Mouse (Mus musculus): ENCODE results near the gene Cda. TPM values are rescaled to one million over a fixed set of nuclear protein-coding genes. Genes with fewer than 3 reads are reported as not detected.

Cda gene
- polyA plus RNA-seq, 3 experiments from 2014 or later, result not detected

DNA sequence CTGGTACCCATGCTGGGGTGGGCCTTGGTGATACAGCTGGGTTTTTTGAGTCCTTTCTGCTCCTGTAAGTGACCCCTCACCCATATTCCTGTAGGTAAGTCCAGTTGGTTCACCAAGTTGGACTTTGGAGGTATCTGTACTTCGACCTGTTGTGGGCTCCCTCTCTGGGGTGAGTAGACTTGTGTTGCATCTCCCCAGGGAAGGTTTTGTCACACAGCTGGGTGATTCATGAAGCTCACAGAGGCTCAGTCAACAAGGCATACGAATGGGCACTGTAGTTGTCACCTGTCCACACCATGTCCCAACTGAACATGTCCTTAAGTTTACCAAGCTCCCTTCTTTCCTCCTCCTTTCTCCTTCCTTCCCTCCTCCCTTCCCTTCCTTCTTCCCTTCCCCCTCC is 1.2 kb downstream of the Cda start:
- ATAC-seq, result no peak

DNA sequence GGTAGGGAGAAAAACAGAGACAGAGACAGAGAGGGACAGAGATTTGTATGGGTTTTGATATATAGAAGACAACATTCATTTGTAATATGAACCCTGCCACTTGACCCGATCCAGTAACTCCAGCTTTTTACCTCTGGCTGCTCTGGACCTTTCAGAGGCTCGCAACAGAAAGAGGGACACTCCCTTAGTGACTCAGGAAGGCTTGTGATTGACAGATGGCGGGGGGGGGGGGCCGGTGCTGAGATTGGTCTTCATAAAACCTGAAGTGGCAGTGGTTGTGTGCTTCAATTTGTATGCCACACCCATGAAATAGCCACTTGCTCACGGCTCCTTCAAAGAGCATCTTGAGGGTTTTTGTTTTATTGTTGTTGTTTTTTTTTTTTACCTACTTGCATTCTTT is 4.3 kb downstream of the Cda start:
- ATAC-seq, result no peak

DNA sequence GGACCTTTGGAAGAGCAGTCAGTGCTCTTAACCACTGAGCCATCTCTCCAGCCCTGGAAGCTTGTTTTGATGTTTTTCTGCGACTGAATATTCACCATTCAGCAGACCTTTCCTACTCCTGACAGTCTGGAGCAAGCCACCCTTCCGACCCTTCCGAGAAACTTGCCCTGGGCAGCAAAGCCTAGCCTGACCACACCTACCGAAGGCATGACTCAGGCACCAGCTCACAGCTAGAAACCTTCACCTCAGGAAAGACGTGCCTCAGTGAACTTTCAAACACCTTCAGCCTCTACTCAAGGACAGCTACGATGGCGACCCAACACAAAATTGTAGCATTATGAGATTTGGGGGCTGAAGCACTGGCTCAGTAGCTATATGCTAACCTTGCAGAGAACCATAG is 4.9 kb downstream of the Cda start:
- no peak for ATAC-seq

DNA sequence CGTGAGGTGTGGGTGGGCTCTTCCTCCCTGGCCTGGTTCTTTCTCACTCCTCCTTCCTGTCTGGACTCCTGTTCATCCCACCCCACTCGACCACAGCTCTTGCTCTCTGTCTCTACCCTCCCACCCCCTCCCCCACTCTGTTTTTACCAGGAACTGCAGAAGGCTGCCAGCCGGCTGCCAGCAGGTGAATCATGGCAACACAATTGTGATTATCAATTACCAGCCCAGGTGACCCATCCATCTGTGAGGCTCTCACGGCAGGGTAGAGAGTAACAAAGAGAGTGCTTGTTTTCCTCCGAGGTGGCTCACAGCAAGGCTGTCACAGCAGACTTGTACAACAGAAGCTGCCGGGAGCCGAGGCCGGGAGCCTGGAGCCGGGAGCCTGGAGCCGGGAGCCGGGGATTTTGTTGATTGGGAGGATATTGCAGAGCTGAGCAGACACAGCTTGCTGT is 6.4 kb downstream of the Cda start:
- ATAC-seq, result no peak

DNA sequence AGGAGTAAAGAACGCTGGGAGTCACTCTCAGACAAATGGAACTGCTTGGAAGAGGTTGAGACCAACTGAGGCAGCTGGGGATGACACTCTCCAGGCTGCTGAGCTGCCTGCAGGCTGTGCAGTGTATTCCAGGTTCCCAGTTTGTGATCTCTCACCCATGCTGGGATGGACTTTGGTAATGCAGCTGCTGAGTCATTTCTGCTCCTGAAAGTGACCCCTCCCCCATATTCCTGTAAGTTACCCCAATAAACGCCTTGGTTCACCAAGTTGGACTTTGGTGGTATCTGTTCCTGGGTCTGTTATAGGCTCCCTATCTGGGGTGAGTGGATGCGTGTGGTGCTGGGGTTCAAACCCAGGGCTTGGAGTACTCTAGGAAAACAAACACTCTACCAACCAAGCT is 9.6 kb downstream of the Cda start:
- no peak for ATAC-seq

DNA sequence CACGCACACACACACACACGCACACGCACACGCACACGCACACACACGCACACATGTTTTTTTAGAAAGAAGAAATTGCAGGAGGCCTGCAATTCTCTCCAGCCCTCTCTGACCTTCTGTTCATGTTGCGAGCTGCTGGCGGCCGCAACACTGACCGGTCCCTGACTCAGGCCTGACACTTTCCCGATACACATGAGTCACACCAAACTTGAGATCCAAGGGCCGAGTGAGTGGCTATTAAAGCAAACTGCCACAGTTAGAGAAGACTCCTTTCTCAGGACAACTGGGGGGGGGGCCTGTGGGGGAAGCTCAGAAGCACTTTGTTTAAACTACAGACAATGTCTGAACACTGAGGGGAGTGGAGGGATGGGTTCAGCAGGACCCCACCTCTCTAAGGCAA is 11.2 kb downstream of the Cda start:
- no peak for ATAC-seq

DNA sequence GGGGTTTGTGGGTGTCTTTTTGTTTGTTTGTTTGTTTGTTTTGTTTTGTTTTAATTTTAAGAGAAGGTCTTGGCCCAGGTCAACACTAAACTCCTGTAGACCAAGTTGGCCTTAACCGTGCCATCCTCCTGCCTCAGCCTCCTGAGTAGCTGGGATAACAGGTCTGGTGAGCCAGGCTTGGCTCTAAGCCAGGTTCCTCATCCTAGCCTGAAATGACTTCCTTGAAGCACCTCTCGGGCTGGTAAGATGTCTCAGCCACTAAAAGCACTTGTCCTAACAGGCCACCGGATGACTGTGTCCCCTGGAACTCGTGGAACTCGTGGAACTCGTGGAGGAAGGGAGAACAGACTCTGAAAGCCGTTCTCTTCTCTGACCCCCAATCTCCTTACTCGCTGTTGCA is 11.7 kb downstream of the Cda start:
- ATAC-seq, result no peak

DNA sequence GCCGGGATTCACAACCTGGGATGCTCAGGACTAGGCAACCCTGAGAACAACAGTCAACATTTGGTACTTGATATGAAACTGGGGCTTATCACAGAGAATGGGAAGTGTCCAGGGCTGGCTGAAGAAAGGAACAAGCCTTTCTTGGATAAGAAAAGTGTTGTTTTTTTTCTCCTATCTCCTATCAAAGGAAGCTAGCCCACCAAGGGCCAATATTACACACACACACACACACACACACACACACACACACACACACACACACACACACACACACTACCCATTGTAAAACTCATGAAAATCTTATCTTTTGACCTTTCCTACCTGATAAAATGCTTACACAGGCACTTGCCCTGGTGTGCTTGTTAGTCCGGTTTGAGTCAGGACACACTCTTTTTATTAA is 12.3 kb downstream of the Cda start:
- ATAC-seq, result no peak

DNA sequence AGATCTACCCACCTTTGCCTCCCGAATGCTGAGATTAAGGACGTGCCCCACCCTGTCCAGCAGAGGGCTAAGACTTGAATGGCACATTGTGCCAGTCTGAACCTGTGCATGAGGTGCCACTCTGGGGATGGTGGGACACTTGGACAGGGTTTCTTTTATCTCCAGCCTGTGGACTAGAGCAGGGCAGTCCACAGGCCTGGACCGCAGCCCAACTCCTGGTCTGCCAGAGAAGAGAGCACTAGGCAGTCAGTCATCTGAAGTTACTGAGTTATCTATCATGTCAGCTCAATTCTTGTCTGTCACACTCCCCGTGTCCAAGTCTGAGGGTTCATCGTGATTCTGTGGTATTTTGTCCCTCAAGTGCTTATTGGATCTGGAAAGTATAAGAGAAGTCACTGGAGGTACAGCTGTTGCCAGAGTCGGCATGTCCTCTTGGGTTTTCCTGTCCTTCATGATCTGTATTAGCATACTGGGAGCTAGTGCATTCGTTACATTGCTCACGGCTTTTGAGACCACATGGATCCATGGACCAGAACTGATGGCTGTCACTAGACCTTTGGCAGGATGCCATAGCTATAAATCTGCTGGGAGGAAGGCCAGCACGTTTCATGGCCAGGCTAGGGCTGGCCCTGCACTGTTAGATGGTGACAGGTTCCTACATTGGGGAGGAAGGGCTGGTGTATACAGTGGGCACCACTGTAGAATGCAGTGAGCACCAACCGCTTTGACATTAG is 14.2 kb downstream of the Cda start:
- no peak for ATAC-seq

DNA sequence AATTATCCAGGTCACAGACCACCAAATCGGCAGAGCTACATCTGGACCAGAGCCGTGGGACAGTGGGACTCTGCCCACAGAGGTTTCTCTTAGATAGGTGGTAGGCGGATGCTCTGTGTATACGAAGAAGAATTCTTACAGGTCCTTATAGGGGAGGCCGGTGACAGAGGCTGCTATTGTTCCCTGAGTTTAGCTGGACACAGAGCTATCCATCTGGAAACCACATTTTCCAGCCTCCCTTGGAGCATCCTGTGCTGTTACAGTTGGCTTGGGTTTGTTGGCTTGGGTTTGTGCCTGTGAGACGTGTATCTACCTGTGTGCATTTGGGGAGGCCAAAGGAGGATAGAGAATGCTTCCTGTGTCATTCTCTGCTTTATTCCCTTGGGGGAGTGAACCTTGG is 15.1 kb downstream of the Cda start:
- ATAC-seq, result no peak

DNA sequence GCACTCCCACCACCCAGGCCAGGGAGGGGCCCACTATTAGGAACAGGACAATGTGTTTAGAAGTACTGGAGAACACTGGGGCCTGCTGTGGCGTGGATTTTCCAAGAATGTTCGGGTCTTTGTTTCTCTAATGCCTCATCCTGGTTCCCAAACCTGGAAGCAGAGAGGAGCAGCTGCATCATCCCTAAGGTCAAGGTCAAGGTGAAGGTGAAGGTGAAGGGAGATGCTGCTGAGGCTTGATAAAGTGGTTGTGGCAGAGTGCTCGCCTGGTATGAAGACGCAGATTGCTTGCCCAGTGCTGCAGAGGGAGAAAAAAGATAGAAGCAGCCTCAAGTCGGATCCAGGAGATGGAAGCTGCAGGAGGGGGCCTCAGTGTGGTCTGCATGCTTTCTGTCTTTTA is 16.0 kb downstream of the Cda start:
- no peak for ATAC-seq

DNA sequence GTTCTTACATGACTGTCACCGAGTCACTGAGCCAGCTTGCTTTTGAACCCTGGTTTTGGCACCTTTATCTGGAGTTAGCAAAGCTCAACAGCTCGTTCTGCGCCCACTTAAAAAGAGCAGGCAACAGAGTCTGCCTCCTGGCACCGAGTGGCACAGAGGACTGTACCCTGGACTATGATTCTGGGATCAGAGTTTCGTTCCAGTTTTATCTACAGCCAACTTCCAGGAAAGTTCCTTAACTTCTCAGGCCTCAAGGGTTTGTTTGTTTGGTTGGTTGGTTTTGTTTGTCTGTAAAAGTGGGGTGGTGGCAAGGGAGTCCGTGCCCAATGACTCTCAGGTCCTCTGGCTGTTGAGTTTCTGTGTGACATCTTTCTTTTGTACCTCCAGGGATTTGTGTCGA is 19.1 kb downstream of the Cda start:
- no peak for ATAC-seq

DNA sequence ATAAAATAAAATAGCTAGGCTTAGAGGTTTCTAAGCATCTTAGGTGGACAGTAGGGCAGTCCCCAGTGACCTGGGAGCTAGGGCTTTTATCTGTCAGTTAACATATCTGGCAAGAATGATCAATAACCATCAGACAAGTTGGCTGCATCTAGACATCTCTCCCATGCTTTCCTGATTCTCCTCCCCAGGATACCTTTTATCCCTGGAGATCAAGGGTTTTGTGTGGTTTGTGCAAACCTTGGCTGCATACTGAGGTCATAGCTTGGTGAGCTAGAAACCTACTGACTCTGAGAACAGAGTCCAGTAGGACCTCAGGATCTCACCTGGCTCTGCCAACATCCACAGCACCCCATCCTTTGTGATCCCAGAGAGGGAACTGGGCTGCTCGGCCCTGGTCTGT is 20.5 kb downstream of the Cda start:
- ATAC-seq, result no peak

DNA sequence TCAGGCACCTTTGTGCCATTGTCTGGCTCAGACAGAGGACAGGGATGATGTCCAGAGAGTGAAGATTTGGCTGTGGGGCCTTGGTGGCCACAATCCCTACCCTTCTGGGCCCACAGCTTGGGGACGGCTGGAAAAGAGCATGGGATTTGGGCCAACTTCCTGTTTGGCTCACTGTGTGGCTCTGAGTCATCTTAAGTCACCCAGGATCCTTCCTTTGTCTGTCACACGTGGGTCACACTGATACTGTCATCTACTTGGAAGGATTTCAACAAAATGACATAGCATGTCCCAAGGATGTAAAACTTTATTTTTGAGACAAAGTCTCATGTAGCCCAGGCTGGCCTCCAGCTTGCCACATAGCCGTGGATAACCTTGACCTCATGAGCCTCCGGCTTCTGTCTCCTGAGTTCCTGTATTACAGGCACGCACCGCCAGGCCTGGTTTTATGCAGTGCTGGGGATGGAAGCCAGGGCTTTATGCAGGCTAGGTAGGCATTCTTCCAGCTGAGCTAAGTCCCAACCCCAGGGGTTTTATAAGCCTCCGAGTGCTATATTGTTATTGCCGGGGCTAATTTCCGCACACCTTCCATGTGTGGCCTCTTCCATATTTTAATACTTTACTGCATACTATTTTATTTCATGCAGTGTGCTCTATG is 22.8 kb downstream of the Cda start:
- ATAC-seq, result no peak

DNA sequence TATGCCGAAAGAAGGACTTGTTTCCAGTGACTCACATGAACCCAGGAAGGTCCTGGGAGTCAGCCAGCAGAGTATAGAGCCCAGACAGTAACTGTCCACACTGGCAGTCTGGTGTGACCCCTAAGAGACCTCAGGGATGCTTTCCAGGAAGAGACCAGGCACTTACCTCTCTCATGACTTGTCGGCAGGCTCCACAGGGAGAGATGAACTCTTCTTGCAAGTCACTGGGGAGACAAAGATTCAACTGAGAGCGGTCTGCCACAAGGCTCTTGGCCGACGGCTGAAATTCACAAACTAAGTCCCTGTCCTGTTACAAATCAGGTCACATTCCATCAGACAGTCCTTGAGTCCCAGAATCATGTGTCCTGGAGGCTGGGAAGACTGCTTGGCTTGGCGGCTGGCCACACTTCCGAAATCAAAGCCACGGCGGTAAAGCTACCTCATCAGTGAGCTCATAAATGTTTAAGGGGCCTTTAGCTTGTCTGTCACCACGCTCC is 24.4 kb downstream of the Cda start:
- ATAC-seq, result no peak

DNA sequence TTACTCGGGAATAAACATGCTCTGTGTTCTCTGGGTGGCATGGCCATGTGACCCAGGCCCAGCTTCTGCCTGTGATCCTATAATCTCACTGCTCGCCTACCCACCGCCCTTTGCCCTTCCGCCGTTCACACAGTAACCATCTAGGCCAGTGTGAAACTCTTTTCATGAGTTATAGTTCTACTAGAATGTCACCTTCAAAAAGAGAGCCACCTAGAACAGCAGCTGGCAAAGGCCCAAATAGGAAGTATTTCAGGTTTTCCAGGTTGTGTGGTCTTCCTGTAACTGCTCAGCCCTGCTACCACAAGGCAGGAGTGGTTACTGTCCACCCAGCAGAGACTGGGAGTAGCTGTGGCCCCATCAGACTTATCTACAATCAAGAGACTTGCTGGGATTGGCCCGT is 25.0 kb downstream of the Cda start:
- no peak for ATAC-seq

DNA sequence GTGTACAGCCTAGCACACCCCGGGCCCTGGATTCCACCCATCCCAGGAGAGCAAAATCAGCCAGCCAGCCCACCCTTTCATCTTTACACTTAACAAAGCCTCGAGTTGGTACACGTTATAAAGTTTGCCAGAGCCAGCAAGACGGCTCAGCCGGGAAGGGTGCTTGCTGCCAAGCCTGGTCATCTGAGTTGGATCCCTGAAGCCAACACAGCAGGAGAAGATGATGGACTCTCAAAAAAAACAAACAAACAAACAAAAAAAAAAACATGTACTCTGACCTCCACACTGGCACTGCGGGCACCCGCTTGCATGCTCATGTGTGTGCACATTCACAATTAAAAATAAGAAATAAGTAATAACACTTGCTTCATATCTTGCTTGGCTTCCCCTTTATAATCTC is 25.7 kb downstream of the Cda start:
- no peak for ATAC-seq

DNA sequence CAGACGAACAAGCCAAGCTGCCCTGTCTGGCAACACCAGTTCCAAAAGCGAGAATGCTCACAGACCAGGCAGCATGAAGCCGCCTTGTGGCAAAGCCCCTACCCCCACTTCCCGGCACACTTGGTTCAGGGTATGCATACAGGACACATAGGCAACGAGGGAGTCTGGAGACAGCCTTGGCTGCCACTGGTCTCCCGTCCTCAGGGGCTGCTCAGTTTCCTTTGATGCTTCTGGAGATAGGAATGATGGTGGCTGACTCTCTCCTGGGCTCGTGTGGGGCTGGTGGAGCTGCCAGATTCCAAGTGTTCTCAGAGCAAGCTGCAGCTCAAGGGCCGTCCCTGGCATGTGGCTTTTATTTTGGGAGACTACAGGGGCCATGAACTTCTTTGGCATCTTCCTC is 26.4 kb downstream of the Cda start:
- ATAC-seq, result no peak

DNA sequence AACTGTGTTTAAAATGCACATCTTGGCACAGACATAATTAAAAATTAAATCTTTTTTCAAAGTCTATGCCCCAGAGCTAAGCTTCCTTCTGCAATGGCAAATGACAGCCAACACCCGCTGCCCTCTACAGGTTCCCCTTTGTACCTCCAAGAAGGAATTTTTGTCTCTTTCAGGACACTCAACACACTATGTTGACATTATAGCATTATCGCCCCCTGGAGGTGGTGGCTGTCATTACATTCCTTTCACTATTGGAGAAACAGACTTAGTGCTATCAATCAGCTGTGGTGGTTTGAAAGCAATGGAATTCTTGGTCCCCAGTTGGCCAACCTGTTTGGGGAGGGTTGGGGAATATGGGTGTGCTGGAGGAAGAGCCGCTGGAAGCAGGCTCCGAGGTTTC is 27.8 kb downstream of the Cda start:
- ATAC-seq, result no peak

DNA sequence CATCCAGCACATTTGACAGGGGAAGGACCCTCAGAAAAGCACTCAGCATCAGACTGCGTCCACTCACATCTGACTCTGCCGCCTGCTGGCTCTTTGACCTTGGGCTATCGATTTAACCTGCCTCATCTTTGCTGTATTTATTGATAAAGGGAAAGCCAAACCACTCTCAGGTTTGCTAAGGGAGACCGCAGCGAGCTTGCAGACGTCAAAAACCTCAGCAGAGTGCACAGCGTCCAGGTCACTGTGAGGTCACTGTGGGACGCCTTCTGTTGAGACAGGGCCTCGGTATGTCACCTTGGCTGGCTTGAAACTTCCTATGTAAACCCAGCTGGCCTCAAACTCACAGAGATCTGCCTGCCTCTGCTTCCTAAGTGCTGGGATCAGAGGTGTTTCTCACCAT is 30.5 kb downstream of the Cda start:
- no peak for ATAC-seq

DNA sequence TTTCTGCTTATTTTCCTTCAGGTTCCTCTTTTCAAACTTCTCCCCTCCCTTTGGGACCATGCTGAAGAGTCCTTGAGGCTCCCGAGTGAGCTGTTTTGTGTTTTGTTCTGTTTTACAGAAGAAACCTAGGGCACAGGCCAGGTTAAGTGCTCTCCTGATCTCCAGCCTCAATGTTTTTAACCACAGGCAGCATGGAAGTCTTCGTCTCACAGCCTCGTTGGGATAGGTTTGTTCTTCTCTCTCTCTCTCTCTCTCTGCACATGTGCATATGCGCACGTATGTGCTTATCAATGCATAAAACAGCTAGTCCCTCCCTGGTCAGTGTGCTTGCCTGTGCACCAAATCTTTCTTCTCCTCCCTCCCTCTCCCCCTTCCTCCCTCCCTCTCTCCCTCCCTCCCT is 30.9 kb downstream of the Cda start:
- ATAC-seq, result no peak

DNA sequence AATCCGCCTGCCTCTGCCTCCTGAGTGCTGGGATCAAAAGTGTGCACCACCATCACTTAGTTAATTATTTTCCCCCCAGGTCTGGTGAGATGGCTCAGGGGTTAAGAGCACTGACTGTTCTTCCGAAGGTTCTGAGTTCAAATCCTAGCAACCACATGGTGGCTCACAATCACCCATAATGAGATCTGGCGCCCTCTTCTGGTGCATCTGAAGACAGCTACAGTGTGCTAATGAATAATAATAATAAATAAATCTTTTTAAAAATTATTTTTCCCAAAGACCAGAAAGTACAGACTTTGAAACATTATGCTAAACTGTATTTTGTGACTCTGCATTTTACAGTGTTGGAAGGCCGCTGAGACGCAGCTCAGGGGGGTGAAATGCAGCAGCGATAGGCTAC is 32.1 kb downstream of the Cda start:
- no peak for ATAC-seq

DNA sequence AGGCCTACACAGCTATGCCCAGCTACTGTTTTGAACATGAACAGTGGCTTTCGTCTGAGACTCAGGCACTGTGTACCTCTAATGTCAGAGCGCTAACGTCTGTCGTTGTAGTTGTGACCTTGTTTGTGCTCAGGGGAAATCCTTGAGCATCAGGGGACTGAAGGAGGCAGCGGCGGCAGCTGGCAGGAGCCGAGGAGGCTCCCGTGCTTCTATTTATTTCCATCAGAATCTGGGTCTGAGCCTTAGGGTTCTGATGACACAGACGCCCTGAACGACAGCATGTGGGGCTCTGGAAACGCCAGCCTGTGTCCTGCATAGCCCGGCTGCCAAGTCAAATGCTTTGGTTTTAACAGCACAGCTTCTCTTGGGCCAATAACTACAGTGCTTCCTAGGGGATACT is 32.8 kb downstream of the Cda start:
- no peak for ATAC-seq

DNA sequence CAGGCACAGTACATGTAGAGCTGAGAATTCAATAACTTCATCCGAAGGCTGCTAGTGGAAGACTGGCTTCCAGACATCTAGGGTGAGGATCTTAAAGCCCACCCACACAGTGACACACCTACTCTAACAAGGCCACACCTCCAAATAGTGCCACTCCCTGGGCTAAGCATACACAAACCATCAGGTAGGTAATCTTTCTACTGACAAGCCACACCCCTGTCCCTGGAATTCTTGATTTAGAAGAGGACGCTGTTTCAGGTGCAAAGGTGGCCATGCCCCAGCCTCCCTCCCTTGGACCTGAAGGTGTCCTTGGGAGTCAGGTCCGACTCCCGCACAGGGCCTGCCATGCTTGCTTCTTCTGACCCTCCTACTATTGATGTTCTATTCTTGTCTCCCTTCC is 34.7 kb downstream of the Cda start:
- no peak for ATAC-seq

DNA sequence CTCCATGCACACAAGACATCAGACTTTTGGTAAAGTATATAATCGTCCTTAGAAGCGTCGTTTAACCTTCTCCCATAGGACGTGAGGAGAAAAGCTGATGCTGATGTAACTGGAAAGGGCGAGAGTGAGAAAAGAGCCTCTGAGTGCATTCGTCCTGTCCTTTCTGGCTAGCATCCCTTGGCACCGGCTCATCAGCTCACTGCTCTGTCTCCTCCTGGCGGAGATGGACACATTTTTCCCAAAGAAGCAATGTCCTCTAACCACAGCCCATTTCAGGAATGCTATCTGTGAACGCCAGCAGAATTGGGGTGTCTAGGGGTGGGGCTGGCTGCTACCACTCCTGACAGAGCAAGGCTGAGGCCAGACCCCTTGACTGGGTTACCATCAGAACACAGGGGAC is 36.1 kb downstream of the Cda start:
- ATAC-seq, result no peak

Measured in inflammation-experienced regulatory T-cells, adult 6 months (primary cell).